Mouse (Mus musculus) spleen, postnatal 10 days (tissue): Measurements from ENCODE around the gene Olfr368.

ENCODE experiments used
- DNase-seq, 2 experiments: peaks; one replicate each; pipeline ENCODE4 v3.0.0; 2021 to 2022; ENCODE audit warnings: low spot score in 2 of 2

The Olfr368 gene

DNA sequence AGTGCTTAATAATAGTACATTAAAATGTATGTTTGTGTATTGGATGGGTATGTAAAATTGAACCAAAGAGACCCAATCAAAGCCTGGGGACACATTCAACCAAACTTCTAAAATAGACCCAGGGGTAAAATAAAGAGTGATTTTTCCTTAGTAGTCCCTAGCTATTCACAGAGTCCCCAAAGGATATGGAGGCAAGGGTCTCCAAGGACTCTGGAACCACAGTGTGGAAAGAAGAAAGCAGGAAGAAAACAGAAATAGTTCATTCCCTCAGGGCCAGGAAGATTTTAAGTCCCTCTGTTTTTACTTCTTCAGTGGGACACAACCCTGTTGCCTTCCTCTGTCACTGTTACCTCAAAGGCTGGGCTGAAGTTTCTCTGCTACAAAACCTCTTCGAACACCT, at the start of gene Olfr368:
Gene Olfr368 (plus strand): TSS at position 301 of the 400 bp plus-strand sequence.
- no peak for DNase-seq

- DNase-seq: no peak
Observed at GRCm38 (mm10) chr2:37333321-37333720, 7.0 kb downstream of the Olfr368 start.

- peak in 1 of 2 experiments; percentile 46 for DNase-seq
Observed at GRCm38 (mm10) chr2:37338497-37339187, 12.3 kb downstream of the Olfr368 start.

- DNase-seq: no peak
Observed at GRCm38 (mm10) chr2:37351671-37352070, 25.4 kb downstream of the Olfr368 start.

DNA sequence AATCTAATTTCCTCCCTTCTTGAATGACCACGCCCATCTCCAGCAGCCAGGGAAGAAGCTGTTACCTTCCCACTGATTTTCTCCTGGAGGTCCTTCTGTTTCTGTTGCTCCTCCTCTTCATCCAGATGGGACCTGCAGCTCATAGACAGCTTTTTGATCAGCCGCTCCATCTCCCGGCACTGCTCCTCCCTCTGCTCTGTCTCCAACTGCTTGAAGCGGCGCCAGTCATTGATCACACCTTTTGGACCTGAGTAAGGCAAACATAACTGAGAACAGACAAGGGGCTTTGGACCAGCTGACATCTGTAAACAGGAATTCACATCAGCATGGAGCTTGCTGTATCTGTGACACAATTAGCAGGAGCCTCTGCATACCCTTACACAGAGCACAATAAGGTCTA, 29.3 kb downstream of the Olfr368 start:
- DNase-seq: no peak

- peak; percentile 83 to 91 for DNase-seq
Observed at GRCm38 (mm10) chr2:37358633-37359540, 32.6 kb downstream of the Olfr368 start, which contains the start of gene Pdcl. Gene Pdcl (minus strand): TSS chr2:37359332.

- DNase-seq: no peak
Observed at GRCm38 (mm10) chr2:37359908-37360307, 33.6 kb downstream of the Olfr368 start.

- no peak for DNase-seq
Observed at GRCm38 (mm10) chr2:37370651-37371050, 44.3 kb downstream of the Olfr368 start.

DNA sequence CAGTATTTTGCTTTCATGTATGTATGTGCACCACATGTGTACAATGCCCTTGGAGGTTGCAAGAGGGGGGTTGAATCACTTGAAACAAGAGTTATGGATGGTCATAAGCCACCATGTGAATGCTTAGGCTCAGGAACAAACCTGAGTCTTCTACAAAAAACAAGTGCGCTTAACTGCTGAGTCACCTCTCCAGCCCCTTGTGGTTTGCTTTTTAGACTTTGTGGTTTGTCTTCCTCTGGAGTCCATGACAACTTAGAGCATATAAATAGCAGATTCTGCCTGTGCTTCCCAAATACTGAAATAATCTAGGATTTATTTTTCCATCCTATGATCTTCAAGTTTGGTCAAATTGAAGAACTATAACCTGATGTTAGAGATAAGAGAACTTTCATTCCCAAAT, 49.7 kb downstream of the Olfr368 start:
- no peak for DNase-seq

GRCm38 (mm10) chr2:37380189-37380588, 53.9 kb downstream of the Olfr368 start:
- DNase-seq: peak; percentile 36 to 77
